Mouse (Mus musculus) liver, embryonic 13.5 days (tissue): ENCODE results near the gene Oit3. TPM values are rescaled to one million over a fixed set of nuclear protein-coding genes. Genes with fewer than 3 reads are reported as not detected.

Experiments
- ATAC-seq: fragments of 200-750 bp; cut with Nextera tagmentation; 2 replicates; pipeline ENCODE4 v1.8.0; 2017; ENCODE audit warnings: low read depth, mild to moderate bottlenecking, moderate number of reproducible peaks, moderate library complexity
- DNase-seq: peaks from one replicate; pipeline ENCODE4 v3.0.0; 2022
- H3K27ac ChIP-seq: fragments of 300-500 bp; sonication (generic); 2 replicates; pipeline ENCODE4 v1.5.1; 2015; ENCODE audit warnings: moderate library complexity, mild to moderate bottlenecking, inconsistent platforms
- H3K27me3 ChIP-seq: fragments of 300-500 bp; sonication (generic); 2 replicates; pipeline ENCODE4 v1.6.1; 2015; ENCODE audit warnings: mild to moderate bottlenecking, inconsistent platforms
- H3K36me3 ChIP-seq: fragments of 300-500 bp; sonication (generic); 2 replicates; pipeline ENCODE4 v1.6.1; 2015; ENCODE audit warnings: mild to moderate bottlenecking, inconsistent platforms
- H3K4me1 ChIP-seq: fragments of 300-500 bp; sonication (generic); replicated peaks from 2 replicates; pipeline ENCODE4 v1.6.1; 2015; ENCODE audit warnings: inconsistent platforms
- H3K4me2 ChIP-seq: fragments of 300-500 bp; sonication (generic); 2 replicates; pipeline ENCODE4 v1.6.1; 2015; ENCODE audit warnings: inconsistent platforms, mild to moderate bottlenecking, moderate library complexity
- H3K4me3 ChIP-seq: fragments of 300-500 bp; sonication (generic); replicated peaks from 2 replicates; pipeline ENCODE4 v1.5.1; 2015; ENCODE audit warnings: mild to moderate bottlenecking, inconsistent platforms
- H3K9ac ChIP-seq: fragments of 300-500 bp; sonication (generic); 2 replicates; pipeline ENCODE4 v1.6.1; 2015; ENCODE audit warnings: mild to moderate bottlenecking, inconsistent platforms
- H3K9me3 ChIP-seq: fragments of 300-500 bp; sonication (generic); replicated peaks from 2 replicates; pipeline ENCODE4 v1.6.1; 2016; ENCODE audit warnings: inconsistent platforms
- WGBS: fragments of 180-500 bp; shearing (Covaris S2); methylation state at CpG from one replicate; pipeline ENCODE4 v1.1.7; 2015; ENCODE audit not compliant: insufficient replicate concordance; 5-methylcytosine and 5-hydroxymethylcytosine counted together
- polyA plus RNA-seq: library from polyadenylated mRNA; unstranded; fragments of >200 nt; fragmentation: Nextera tagmentation; extraction: Ambion mirVana; gene quantifications from 2 replicates; pipeline ENCODE4 v1.2.1, GENCODE M21; 2015

Oit3 gene
- polyA plus RNA-seq, 1 experiment from 2014 or later, result 22.1 TPM

DNA sequence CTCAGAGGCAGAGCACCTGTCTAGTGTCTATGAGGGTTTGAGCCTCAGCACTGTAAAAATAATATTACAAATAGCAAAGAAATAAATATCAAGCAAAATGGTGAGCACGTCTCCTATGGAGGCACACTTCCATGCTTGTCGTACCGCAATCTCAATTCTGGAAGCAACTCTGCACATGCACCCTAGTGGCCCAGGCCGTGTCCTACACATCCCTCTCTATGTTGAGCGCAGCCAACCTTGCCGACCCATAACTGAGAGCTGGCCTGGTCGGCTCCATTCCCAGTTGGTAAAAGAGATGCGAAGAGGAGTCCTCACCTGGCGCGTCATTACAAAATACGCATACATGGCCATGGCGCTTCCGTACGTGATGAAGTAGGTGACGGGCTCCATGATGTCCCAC, 13.1 kb upstream of the Oit3 start:
- Histone ChIP-seq H3K9ac (no peak overlapping the region), H3K36me3 (no peaks in the 10 kb centered on the region), H3K27ac (no peak overlapping the region), H3K9me3 (no peaks in the 10 kb centered on the region), H3K27me3 (no peaks in the 10 kb centered on the region), H3K4me1 (0 out of 2 replicates have a peak, but pooled peaks cover 2% of the 10 kb centered on the region), H3K4me2 (no peak overlapping the region), H3K4me3 (no peak overlapping the region)
- 84% methylated on average over 15 of the region's 15 CpGs for WGBS
- no peak for DNase-seq
- no peak for ATAC-seq

DNA sequence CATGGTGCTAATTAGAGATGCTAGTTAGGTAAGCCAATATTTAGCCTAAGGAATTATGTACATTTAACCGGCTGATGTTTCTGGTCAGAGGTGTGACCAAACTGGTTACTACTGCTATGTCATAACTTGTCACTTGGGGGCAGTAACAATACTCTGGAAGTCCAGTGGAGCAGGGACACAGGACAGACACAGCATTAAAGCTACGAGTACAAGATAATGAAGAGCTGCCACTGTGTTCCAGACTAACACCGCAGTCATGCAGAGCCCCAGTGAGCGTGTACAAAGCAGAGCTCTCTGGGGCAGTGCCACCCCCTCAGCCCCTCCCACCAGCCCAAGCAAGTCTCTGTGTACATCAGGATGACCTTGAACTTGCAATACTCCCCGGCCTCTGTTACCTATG, 10.3 kb upstream of the Oit3 start:
- 0 out of 2 replicates have a peak, but pooled peaks cover 2% of the 10 kb centered on the region for H3K4me1 ChIP-seq
- no peak overlapping the region for H3K9ac ChIP-seq
- DNase-seq (no peak), ATAC-seq (0 out of 2 replicates have a peak, but pooled peaks have one; percentile 31)
- no peak overlapping the region for H3K4me3 ChIP-seq
- H3K9me3 ChIP-seq, result no peaks in the 10 kb centered on the region
- H3K27me3 ChIP-seq, result no peaks in the 10 kb centered on the region
- WGBS, result 61% methylated on average over 5 of the region's 5 CpGs
- H3K4me2 ChIP-seq, result no peak overlapping the region
- H3K27ac ChIP-seq, result no peak overlapping the region
- no peaks in the 10 kb centered on the region for H3K36me3 ChIP-seq

DNA sequence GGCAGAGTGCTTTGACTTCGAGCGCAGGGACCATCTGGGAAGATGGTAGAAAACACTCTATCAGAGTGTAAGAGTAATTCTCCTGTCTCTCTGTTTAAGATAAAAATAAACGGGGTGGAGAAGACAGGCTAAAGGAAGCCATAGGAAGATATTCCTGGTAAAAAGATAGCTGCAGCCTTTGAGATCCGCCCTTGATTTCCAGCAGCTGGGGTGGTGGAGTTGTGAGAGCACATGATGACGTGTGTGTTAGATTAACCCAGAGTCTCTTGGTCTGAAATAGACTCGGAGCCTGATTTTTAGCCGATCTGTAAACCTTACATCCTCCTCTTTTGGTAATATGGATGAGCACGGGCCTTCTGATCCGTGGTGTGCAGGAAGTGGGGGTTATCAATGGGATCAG, 6.0 kb upstream of the Oit3 start:
- no peak overlapping the region for H3K4me2 ChIP-seq
- no peaks in the 10 kb centered on the region for H3K9me3 ChIP-seq
- H3K36me3 ChIP-seq, result no peaks in the 10 kb centered on the region
- DNase-seq, result no peak
- H3K27ac ChIP-seq, result no peak overlapping the region
- no peak overlapping the region for H3K9ac ChIP-seq
- no peaks in the 10 kb centered on the region for H3K27me3 ChIP-seq
- WGBS, result 45% methylated on average over 9 of the region's 9 CpGs
- ATAC-seq, result no peak
- H3K4me1 ChIP-seq, result peaks cover 25% of the 10 kb centered on the region
- no peak overlapping the region for H3K4me3 ChIP-seq

DNA sequence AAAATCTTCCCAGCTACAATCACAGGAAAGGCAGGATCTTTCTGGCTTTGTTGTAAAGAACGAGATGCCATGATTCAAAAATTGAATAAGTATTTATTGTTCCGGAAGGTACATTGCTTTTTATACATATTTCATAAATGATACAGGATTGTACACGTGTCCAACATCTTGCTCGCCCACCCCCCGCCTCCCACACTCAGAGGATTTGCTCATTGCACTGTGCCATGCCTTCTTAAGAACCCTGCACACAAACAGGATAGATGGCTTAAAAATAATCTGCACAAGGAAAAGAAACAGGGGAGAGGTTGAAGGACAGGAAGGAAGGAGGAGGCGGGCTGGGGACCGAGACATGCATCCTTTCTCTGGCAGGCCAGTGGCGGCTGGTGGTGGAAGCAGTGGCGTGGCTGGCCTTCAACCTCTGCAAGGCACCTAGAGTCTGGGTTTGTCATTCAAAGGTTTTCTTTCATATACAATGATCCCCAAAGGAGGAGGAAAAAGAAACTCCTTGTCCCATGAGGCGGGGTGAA, 5.4 kb upstream of the Oit3 start:
- Histone ChIP-seq H3K4me1 (peaks cover 24% of the 10 kb centered on the region), H3K9ac (no peak overlapping the region), H3K27ac (no peak overlapping the region), H3K4me2 (no peak overlapping the region), H3K9me3 (no peaks in the 10 kb centered on the region), H3K36me3 (no peaks in the 10 kb centered on the region), H3K27me3 (no peaks in the 10 kb centered on the region), H3K4me3 (no peak overlapping the region)
- ATAC-seq, result no peak
- 61% methylated on average over 10 of the region's 10 CpGs for WGBS
- DNase-seq, result no peak

DNA sequence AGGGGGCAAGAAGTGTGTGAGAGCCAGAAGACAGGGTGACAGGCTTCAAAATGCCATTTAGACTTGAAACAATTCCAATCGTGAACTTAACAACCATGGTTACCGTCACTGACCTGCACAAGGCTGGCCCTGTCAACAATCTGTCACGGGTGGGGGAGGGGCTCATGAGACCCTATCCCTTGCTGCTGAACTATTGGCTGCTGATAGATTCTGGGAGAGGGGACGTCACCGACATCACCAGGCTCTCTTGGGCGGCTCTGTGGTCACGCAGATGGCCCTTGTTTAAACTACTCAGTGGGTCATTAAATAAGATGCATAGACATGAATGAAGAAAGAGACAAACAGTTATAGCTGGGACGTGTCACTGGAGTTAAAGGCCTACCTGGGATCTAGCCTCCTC, 3.1 kb upstream of the Oit3 start:
- H3K4me3 ChIP-seq, result no peak overlapping the region
- no peak overlapping the region for H3K27ac ChIP-seq
- ATAC-seq (no peak), DNase-seq (no peak)
- no peaks in the 10 kb centered on the region for H3K9me3 ChIP-seq
- H3K27me3 ChIP-seq, result no peaks in the 10 kb centered on the region
- H3K4me1 ChIP-seq, result peaks cover 23% of the 10 kb centered on the region
- H3K4me2 ChIP-seq, result no peak overlapping the region
- no peaks in the 10 kb centered on the region for H3K36me3 ChIP-seq
- WGBS, result 34% methylated on average over 8 of the region's 8 CpGs
- H3K9ac ChIP-seq, result no peak overlapping the region

DNA sequence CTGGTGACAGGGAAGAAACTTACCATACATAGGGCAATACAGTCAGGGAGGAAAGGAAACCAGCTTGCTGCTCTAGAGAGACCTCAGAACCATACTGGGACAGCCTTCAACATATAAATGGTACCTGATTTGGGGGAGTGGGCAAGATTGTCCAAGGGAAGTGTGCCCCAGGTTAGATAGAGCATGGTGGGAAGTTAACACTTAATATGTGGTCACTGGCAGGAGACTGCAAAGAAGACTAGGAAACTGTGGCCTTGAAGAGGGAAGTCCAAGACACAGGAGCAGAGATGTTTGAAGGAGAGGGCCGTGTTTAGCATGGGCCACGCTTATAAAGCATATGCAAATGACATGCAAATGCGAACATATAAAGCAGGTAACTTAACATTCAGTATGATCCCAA, 2.5 kb upstream of the Oit3 start:
- 26% methylated on average over 3 of the region's 3 CpGs for WGBS
- no peak overlapping the region for H3K4me2 ChIP-seq

DNA sequence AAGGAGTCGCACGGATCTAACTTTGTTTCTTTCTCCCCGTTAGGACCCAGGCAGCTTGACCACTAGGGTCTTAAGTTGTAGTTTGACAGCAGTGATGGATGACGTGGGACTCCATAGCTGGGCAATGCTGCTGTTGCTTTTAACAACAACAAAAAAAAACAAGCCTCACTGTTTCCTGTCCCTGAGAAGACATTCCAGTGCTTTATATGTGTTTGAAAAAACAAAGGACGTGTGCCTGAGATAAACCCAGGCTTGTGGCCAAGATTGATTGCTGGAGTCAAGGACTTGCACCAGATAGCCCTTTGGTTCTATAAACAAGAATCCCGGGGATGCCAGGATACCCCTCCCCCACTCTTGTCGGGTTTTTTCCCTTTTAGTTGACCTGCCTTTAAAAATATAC, 1.6 kb upstream of the Oit3 start:
- Histone ChIP-seq H3K4me1 (peaks cover 23% of the 10 kb centered on the region), H3K4me3 (no peak overlapping the region)
- 9% methylated on average over 7 of the region's 7 CpGs for WGBS

More for the DNA sequence above, 2.5 kb upstream of the Oit3 start:
- Histone ChIP-seq H3K27ac (no peak overlapping the region), H3K4me1 (peaks cover 23% of the 10 kb centered on the region), H3K9me3 (no peaks in the 10 kb centered on the region), H3K27me3 (no peaks in the 10 kb centered on the region), H3K9ac (no peak overlapping the region), H3K4me3 (no peak overlapping the region), H3K36me3 (no peaks in the 10 kb centered on the region)
- DNase-seq (no peak), ATAC-seq (no peak)

DNA sequence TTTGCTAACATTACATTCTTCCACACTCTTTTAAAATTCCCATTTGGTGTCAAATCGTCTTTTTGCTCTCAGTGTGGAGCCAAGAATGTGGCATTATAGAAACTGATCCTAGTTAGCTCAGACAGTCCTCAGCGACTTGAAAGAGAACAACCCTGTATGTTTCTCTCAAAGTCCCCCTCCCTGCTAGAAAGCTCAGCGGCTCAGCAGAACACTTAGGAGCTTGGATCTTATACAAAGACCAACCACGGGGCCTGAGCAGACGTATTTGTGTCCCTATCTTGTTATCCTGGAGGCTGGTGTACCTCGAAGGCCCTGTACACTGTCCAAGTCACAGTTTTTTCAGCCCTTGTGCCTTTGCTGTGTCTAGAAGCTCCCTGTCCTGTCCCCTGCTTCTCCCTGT, 1.4 kb downstream of the Oit3 start:
- Histone ChIP-seq H3K27me3 (no peaks in the 10 kb centered on the region), H3K4me3 (peak overlapping the region; percentile 19), H3K36me3 (no peaks in the 10 kb centered on the region), H3K9ac (no peak overlapping the region), H3K27ac (no peak overlapping the region; the same call in 1 of the 2 replicates), H3K4me1 (peaks cover 23% of the 10 kb centered on the region), H3K4me2 (no peak overlapping the region), H3K9me3 (no peaks in the 10 kb centered on the region)
- ATAC-seq (no peak), DNase-seq (no peak)
- 34% methylated on average over 6 of the region's 6 CpGs for WGBS

More for the DNA sequence above, 1.6 kb upstream of the Oit3 start:
- no peak for DNase-seq
- Histone ChIP-seq H3K27ac (no peak overlapping the region), H3K36me3 (no peaks in the 10 kb centered on the region), H3K9me3 (no peaks in the 10 kb centered on the region), H3K27me3 (no peaks in the 10 kb centered on the region), H3K4me2 (no peak overlapping the region), H3K9ac (no peak overlapping the region)
- peak; percentile 26; the same call in 1 of the 2 replicates for ATAC-seq

DNA sequence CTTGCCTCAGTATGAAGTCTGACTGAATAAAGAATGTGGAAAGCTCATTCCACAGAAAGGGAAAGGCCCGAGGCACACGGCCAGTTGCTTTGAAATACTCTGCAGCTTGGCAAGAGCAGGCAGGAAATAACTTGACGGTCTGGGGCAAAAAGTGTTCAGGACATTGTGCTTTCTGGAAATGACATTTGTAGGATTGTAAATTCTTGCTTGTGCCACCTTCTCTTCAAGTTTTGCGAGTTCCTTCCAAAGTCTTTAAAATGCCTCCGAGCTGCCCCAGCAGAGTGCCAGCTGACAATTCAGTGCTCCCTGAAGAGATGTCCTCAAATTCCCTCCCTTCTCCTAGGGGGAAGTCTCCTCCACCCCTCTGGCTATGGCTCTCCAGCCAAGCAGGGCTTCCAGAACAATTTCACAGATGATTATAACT, 2.1 kb downstream of the Oit3 start:
- H3K27me3 ChIP-seq, result no peaks in the 10 kb centered on the region
- no peaks in the 10 kb centered on the region for H3K36me3 ChIP-seq
- no peaks in the 10 kb centered on the region for H3K9me3 ChIP-seq
- ATAC-seq, result no peak
- DNase-seq, result no peak
- H3K4me1 ChIP-seq, result peaks cover 18% of the 10 kb centered on the region
- no peak overlapping the region for H3K4me3 ChIP-seq
- WGBS, result 50% methylated on average over 5 of the region's 5 CpGs
- H3K27ac ChIP-seq, result no peak overlapping the region
- no peak overlapping the region for H3K4me2 ChIP-seq
- no peak overlapping the region for H3K9ac ChIP-seq

DNA sequence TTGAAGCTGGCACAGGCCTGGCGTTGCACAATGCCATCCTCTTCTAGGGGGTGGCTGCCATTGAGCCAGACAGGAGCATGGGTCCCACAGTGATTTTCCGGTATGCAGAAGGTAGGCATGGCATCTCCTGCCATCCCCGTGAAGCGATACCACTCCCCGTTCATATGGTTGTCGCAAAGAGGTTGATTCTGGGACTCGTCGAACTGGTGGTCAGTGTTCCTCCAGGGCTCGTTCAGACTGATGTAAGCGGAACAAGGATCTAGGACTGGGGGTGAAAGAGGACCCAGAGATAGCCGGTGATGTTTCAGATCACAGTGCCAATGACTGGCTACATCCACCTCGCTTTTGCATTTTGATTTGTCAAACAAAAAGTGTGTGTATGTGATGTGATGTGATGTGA, 2.9 kb downstream of the Oit3 start:
- H3K9ac ChIP-seq, result no peak overlapping the region
- H3K9me3 ChIP-seq, result no peaks in the 10 kb centered on the region
- H3K36me3 ChIP-seq, result no peaks in the 10 kb centered on the region
- H3K27ac ChIP-seq, result no peak overlapping the region
- no peak overlapping the region for H3K4me3 ChIP-seq
- peaks cover 9% of the 10 kb centered on the region; the same call in 1 of the 2 replicates for H3K4me1 ChIP-seq
- no peak for ATAC-seq
- DNase-seq, result no peak
- no peak overlapping the region for H3K4me2 ChIP-seq
- H3K27me3 ChIP-seq, result no peaks in the 10 kb centered on the region
- 82% methylated on average over 12 of the region's 12 CpGs for WGBS

DNA sequence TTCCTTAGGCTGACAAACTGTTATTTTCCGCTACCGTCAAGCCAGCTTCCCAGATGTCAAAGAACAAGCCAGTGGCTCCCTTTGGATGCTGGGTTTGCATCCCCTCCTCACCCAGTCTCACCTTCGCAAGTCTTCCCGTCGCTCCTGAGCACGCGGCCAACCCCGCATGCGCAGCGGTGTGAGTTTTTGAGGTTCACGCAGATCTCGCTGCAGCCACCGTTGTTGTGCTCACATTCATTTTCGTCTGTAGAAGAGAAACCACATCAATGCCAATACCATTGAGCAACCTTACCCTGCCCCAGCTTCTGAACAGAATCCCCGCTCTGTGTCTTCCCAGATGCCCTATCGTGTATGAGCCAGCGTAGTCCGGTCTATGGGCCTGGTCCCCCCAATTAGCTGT, 5.8 kb downstream of the Oit3 start:
- 84% methylated on average over 18 of the region's 18 CpGs for WGBS
- no peak overlapping the region for H3K27ac ChIP-seq

DNA sequence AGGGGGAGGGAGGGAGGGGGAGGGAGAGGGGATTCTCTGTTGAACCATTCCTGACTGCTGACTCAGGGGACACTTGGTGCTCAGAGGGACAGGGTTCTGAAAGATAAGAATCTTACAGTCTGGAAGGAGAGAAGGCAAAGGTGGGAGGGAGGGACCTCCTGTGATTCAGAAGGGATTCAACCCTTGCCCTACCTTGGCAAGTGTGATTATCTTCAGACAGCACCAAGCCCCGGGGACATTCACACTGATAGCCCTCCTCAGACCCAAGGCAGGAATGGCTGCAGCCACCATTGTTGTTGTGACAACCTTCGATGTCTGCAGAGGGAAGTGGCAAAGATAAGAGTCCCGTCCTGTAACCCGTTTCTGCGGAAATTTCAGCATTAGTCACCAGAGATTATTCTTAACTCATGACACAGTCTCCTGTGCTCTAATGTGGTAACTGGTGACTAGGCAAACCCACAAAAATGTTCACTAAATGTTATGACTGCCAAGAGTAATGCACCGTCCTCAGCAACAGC, 10.8 kb downstream of the Oit3 start:
- DNase-seq, result peak; percentile 18
- Histone ChIP-seq H3K27ac (no peak overlapping the region), H3K27me3 (no peaks in the 10 kb centered on the region), H3K9me3 (no peaks in the 10 kb centered on the region), H3K4me2 (no peak overlapping the region), H3K4me3 (no peak overlapping the region), H3K9ac (no peak overlapping the region), H3K4me1 (peaks cover 10% of the 10 kb centered on the region), H3K36me3 (no peaks in the 10 kb centered on the region)
- peak; percentile 72 for ATAC-seq
- 6% methylated on average over 6 of the region's 6 CpGs for WGBS

More for the DNA sequence above, 5.8 kb downstream of the Oit3 start:
- Histone ChIP-seq H3K27me3 (no peaks in the 10 kb centered on the region), H3K4me3 (no peak overlapping the region), H3K9me3 (no peaks in the 10 kb centered on the region), H3K9ac (no peak overlapping the region), H3K4me2 (no peak overlapping the region), H3K4me1 (peaks cover 8% of the 10 kb centered on the region), H3K36me3 (no peaks in the 10 kb centered on the region)
- DNase-seq (no peak), ATAC-seq (no peak)
